Mouse (Mus musculus): ENCODE measurements at regions not wholly inside any gene's neighbourhood (a gene's known extent, or its start where the extent isn't known, plus 50 kb on each side); places are given as distances from the start of the nearest gene placed in this dataset.

GRCm38 (mm10) chr3:7712466-7712865 lies 1092.2 kb upstream of the 1700008P02Rik start:
- TF ChIP-seq POLR2A (IDR thresholded peaks at IDR 0.05; ENCODE audit: borderline replicate concordance, extremely low read depth, low read depth, low read length): no peak
- TF ChIP-seq CTCF (IDR thresholded peaks at IDR 0.05; ENCODE audit: insufficient read depth, low read length): no peak

All from lung, adult 2 months (tissue).